In the genomic region with DNA sequence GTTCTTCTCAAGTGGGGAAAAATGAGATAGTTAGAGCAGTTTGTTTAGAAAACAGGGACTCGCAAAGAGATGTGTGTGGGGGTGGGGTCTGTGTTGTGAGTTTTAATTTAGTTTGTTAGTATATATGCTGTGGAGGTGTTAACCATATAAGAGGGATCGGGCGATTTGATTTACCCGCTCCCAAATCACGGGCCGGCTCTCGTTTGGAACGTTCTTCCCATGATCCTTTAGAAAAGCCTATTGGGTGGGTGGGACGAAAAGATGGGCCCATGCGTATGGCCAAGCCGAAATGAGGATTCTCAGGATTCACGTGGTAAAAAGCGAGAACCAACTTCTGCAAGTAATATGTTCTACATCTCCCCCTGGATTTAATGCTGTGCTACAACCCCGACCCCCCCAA, we compare ENCODE assay signal across 8 mouse cellular contexts. TPM values are rescaled to one million over a fixed set of nuclear protein-coding genes. Genes with fewer than 3 reads are reported as not detected.
DNase-seq lines count a peak whose midpoint lies in the region; ATAC-seq and TF ChIP-seq lines count a peak whose summit lies in the region.

No protein-coding gene starts in this region.

- H3K27me3 ChIP-seq in heart, embryonic 15.5 days, result no peaks in the 10 kb centered on the region
- H3K27me3 ChIP-seq in hindbrain, embryonic 14.5 days (ENCODE audit: control insufficient read depth, insufficient read depth, low read length), result no peaks in the 10 kb centered on the region
- H3K27me3 ChIP-seq in liver, postnatal 0 days (ENCODE audit: insufficient read depth, low read length), result no peaks in the 10 kb centered on the region
- no peaks in the 10 kb centered on the region for H3K27me3 ChIP-seq in small intestine, adult 2 months (ENCODE audit: control insufficient read depth, insufficient read depth, low read length)

- H3K4me2 ChIP-seq in heart, embryonic 15.5 days, result peak overlapping the region; percentile 81
- peak overlapping the region; percentile 67 for H3K4me2 ChIP-seq in hindbrain, embryonic 14.5 days (replicated peaks)
- peak overlapping the region; percentile 96 for H3K4me2 ChIP-seq in liver, postnatal 0 days (ENCODE audit: low read depth, low read length)

- peaks cover 21% of the 10 kb centered on the region for H3K4me1 ChIP-seq in heart, embryonic 15.5 days (replicated peaks)
- peaks cover 0 to 5% of the 10 kb centered on the region in 2 experiments; a peak in 1 of 4 replicates for H3K4me1 ChIP-seq in ES-E14 (ENCODE audit: control insufficient read depth in 2 of 2, insufficient read depth in 2 of 2, low read length in 2 of 2, poor library complexity in 1 of 2)
- peaks cover 3% of the 10 kb centered on the region; the same call in 1 of the 2 replicates for H3K4me1 ChIP-seq in hindbrain, embryonic 14.5 days (replicated peaks; ENCODE audit: control insufficient read depth, insufficient read depth, low read length)
- H3K4me1 ChIP-seq in liver, postnatal 0 days (ENCODE audit: insufficient read depth), result peaks cover 24% of the 10 kb centered on the region
- H3K4me1 ChIP-seq in small intestine, adult 2 months (ENCODE audit: control insufficient read depth, insufficient read depth, insufficient read length, low read length), result peaks cover 5% of the 10 kb centered on the region; the same call in 1 of the 2 replicates

- H3K36me3 ChIP-seq in heart, embryonic 15.5 days, result 0 out of 2 replicates have a peak, but pooled peaks cover 9% of the 10 kb centered on the region
- peaks cover 15% of the 10 kb centered on the region for H3K36me3 ChIP-seq in ES-E14 (ENCODE audit: control insufficient read depth, insufficient read depth, low read length, poor library complexity, severe bottlenecking)
- H3K36me3 ChIP-seq in hindbrain, embryonic 14.5 days (replicated peaks; ENCODE audit: control insufficient read depth, insufficient read depth), result peaks cover 9% of the 10 kb centered on the region
- peaks cover 7% of the 10 kb centered on the region for H3K36me3 ChIP-seq in liver, postnatal 0 days (replicated peaks; ENCODE audit: insufficient read depth, low read length)
- H3K36me3 ChIP-seq in small intestine, adult 2 months (ENCODE audit: control insufficient read depth, insufficient read depth, low read length), result peaks cover 5% of the 10 kb centered on the region

- TF ChIP-seq EP300 in liver, postnatal 0 days (IDR thresholded peaks at IDR 0.05; ENCODE audit: low read depth), result no peak

- no peak for ATAC-seq in heart, embryonic 15.5 days (replicated peaks; ENCODE audit: insufficient number of reproducible peaks, insufficient read depth, low FRiP score, low read depth)
- peak; percentile 15 for ATAC-seq in hindbrain, embryonic 14.5 days (ENCODE audit: low FRiP score)
- ATAC-seq in liver, postnatal 0 days, result 0 out of 2 replicates have a peak, but pooled peaks have one; percentile 9

- DNase-seq in heart, postnatal 4 days, result no peak
- DNase-seq in ES-E14 (ENCODE audit: low read depth, low spot score), result peak; percentile 65
- peak; percentile 86 for DNase-seq in embryo, embryonic 10.5 days (ENCODE audit: low spot score)
- DNase-seq in hindbrain, embryonic 14.5 days (ENCODE audit: low spot score), result peak; percentile 69
- peak; percentile 40 for DNase-seq in liver, postnatal 0 days
- no peak for DNase-seq in cerebellum, postnatal 25 days

- peak overlapping the region; percentile 94 for H3K27ac ChIP-seq in heart, embryonic 15.5 days
- peak overlapping the region; percentile 91 for H3K27ac ChIP-seq in ES-E14 (ENCODE audit: insufficient read depth, low read depth, low read length, poor library complexity, severe bottlenecking)
- peak overlapping the region; percentile 89 for H3K27ac ChIP-seq in hindbrain, embryonic 14.5 days
- peak overlapping the region; percentile 91 for H3K27ac ChIP-seq in liver, postnatal 0 days (ENCODE audit: low read depth)
- peak overlapping the region; percentile 73 for H3K27ac ChIP-seq in small intestine, adult 2 months (ENCODE audit: insufficient read depth, low read depth, low read length)

- no peaks in the 10 kb centered on the region for H3K9me3 ChIP-seq in heart, embryonic 15.5 days (replicated peaks)
- H3K9me3 ChIP-seq in ES-E14 (ENCODE audit: control insufficient read depth, insufficient read depth, low read depth, low read length), result no peaks in the 10 kb centered on the region
- no peaks in the 10 kb centered on the region for H3K9me3 ChIP-seq in hindbrain, embryonic 14.5 days (ENCODE audit: control insufficient read depth, low read length)
- no peaks in the 10 kb centered on the region for H3K9me3 ChIP-seq in liver, postnatal 0 days (ENCODE audit: low read length)

- in situ Hi-C loops in ES-E14 (cut with MboI; ENCODE audit: low sequenced_read_pairs in 2 of 2, unreplicated experiment in 2 of 2), result no loop called here

- TF ChIP-seq CTCF in liver, postnatal 0 days (IDR thresholded peaks at IDR 0.05; ENCODE audit: low read depth), result no peak
- no peak for TF ChIP-seq CTCF in small intestine, adult 2 months (IDR thresholded peaks at IDR 0.05; ENCODE audit: extremely low read depth, insufficient read length, insufficient replicate concordance, low read depth, low read length)

- TF ChIP-seq POLR2A in small intestine, adult 2 months (IDR thresholded peaks at IDR 0.05; ENCODE audit: low read depth, low read length), result no peak

- WGBS in heart, embryonic 15.5 days, result 0% methylated on average over 14 of the region's 14 CpGs
- under 1% methylated on average over 14 of the region's 14 CpGs for WGBS in hindbrain, embryonic 14.5 days
- WGBS in liver, postnatal 0 days (ENCODE audit: insufficient replicate concordance), result 0% methylated on average over 14 of the region's 14 CpGs
- under 1% methylated on average over 14 of the region's 14 CpGs for WGBS in small intestine, adult 2 months

- peak overlapping the region; percentile 92 for H3K4me3 ChIP-seq in heart, embryonic 15.5 days
- peak overlapping the region; percentile 85 to 96 for H3K4me3 ChIP-seq in ES-E14 (ENCODE audit: insufficient read depth in 1 of 2, low read depth in 1 of 2, low read length in 2 of 2, poor library complexity in 1 of 2, severe bottlenecking in 1 of 2)
- H3K4me3 ChIP-seq in hindbrain, embryonic 14.5 days (replicated peaks; ENCODE audit: low read length), result peak overlapping the region; percentile 67
- peak overlapping the region; percentile 75 for H3K4me3 ChIP-seq in liver, postnatal 0 days (ENCODE audit: low read depth, low read length)
- peak overlapping the region; percentile 99 for H3K4me3 ChIP-seq in small intestine, adult 2 months (ENCODE audit: low read depth, low read length)

- peak overlapping the region; percentile 85 for H3K9ac ChIP-seq in heart, embryonic 15.5 days
- peak overlapping the region; percentile 99 for H3K9ac ChIP-seq in ES-E14 (ENCODE audit: insufficient read depth, low read depth, low read length, poor library complexity, severe bottlenecking)
- peak overlapping the region; percentile 72 for H3K9ac ChIP-seq in hindbrain, embryonic 14.5 days
- H3K9ac ChIP-seq in liver, postnatal 0 days (replicated peaks), result peak overlapping the region; percentile 92

TF ChIP-seq in ES-E14, 5 proteins besides CTCF, POLR2A, EP300 and RAD21:
- TF ChIP-seq CHD2 (IDR thresholded peaks at IDR 0.05; ENCODE audit: low read depth, low read length) (peak; percentile 97), MAFK (IDR thresholded peaks at IDR 0.05; ENCODE audit: insufficient read depth, low read depth, low read length) (no peak)

RNA-seq across cellular contexts. Expression of gene Nepro, which starts 0.7 kb away (rescaled TPM):
- polyA plus RNA-seq in heart, embryonic 15.5 days (2015; fragmentation: Nextera tagmentation; extraction: Ambion mirVana), result 3.7 and 4.5 TPM in 2 replicates
- 1 to 10 TPM; 6.9 to 7.0 TPM for total RNA-seq in heart, postnatal 4 days (2021)
- total RNA-seq in ES-E14 (2012; rRNA removed), result 36.9 and 39.7 TPM in 2 replicates
- 4.4 and 5.4 TPM in 2 replicates for polyA plus RNA-seq in hindbrain, embryonic 14.5 days (2014; fragmentation: Nextera tagmentation; extraction: Ambion mirVana)
- polyA plus RNA-seq in liver, postnatal 0 days (2015; fragmentation: Nextera tagmentation; extraction: Ambion mirVana), result 1.9 and 2.4 TPM in 2 replicates
- polyA plus RNA-seq in small intestine, adult 2 months (2012; rRNA removed), result 1.3 and 2.1 TPM in 2 replicates

RNA-seq across cellular contexts. Expression of gene Gtpbp8, which starts 21.3 kb away (rescaled TPM):
- 19.1 and 21.3 TPM in 2 replicates for polyA plus RNA-seq in heart, embryonic 15.5 days (2015; fragmentation: Nextera tagmentation; extraction: Ambion mirVana)
- total RNA-seq in heart, postnatal 4 days (2021), result 10 to 100 TPM; 12.4 to 16.9 TPM
- total RNA-seq in ES-E14 (2012; rRNA removed), result 7.1 and 8.7 TPM in 2 replicates
- 41.5 and 43.8 TPM in 2 replicates for polyA plus RNA-seq in hindbrain, embryonic 14.5 days (2014; fragmentation: Nextera tagmentation; extraction: Ambion mirVana)
- polyA plus RNA-seq in liver, postnatal 0 days (2015; fragmentation: Nextera tagmentation; extraction: Ambion mirVana), result 18.3 and 18.4 TPM in 2 replicates
- polyA plus RNA-seq in small intestine, adult 2 months (2012; rRNA removed), result 1.7 and 6.1 TPM in 2 replicates

RNA-seq across cellular contexts. Expression of gene Cd200r1, which starts 40.7 kb away (rescaled TPM):
- polyA plus RNA-seq in heart, embryonic 15.5 days (2015; fragmentation: Nextera tagmentation; extraction: Ambion mirVana), result 1.2 TPM in 2 replicates
- under 1 TPM; 0.36 to 0.50 TPM for total RNA-seq in heart, postnatal 4 days (2021)
- total RNA-seq in ES-E14 (2012; rRNA removed), result 0.09 and 0.48 TPM in 2 replicates
- polyA plus RNA-seq in hindbrain, embryonic 14.5 days (2014; fragmentation: Nextera tagmentation; extraction: Ambion mirVana), result 0.50 and 0.91 TPM in 2 replicates
- polyA plus RNA-seq in liver, postnatal 0 days (2015; fragmentation: Nextera tagmentation; extraction: Ambion mirVana), result 4.2 and 4.7 TPM in 2 replicates
- polyA plus RNA-seq in small intestine, adult 2 months (2012; rRNA removed), result 0.68 and 1.0 TPM in 2 replicates

Comparison
In these comparisons a context has a peak if more than half of its experiments do, and no peak if none do; other contexts are left out.
1. DNase-seq: peak in ES-E14 (single experiment), embryo, embryonic 10.5 days (single experiment), hindbrain, embryonic 14.5 days (single experiment) and liver, postnatal 0 days (single experiment); none in heart, postnatal 4 days (single experiment) and cerebellum, postnatal 25 days (0 of 2).
2. Peak in every context shown above with its lines, with median percentiles within 50 percentile points of each other: H3K27ac ChIP-seq, H3K4me2 ChIP-seq, H3K4me3 ChIP-seq and H3K9ac ChIP-seq.